Mouse (Mus musculus) neural tube, embryonic 13.5 days (tissue): ENCODE results near the gene Wfikkn1. TPM values are rescaled to one million over a fixed set of nuclear protein-coding genes. Genes with fewer than 3 reads are reported as not detected.

Experiments
- ATAC-seq: fragments of 200-750 bp; cut with Nextera tagmentation; 2 replicates; pipeline ENCODE4 v1.8.0; 2017; ENCODE audit warnings: low read depth, mild to moderate bottlenecking, moderate TSS enrichment, moderate library complexity
- H3K27ac ChIP-seq: fragments of 300-500 bp; sonication (generic); replicated peaks from 2 replicates; pipeline ENCODE4 v1.5.1; 2015; ENCODE audit warnings: moderate library complexity, mild to moderate bottlenecking, inconsistent platforms
- H3K27me3 ChIP-seq: fragments of 300-500 bp; sonication (generic); 2 replicates; pipeline ENCODE4 v1.6.1; 2015; ENCODE audit warnings: mild to moderate bottlenecking, inconsistent platforms
- H3K36me3 ChIP-seq: fragments of 300-500 bp; sonication (generic); 2 replicates; pipeline ENCODE4 v1.6.1; 2015; ENCODE audit warnings: mild to moderate bottlenecking, inconsistent platforms
- H3K4me1 ChIP-seq: fragments of 300-500 bp; sonication (generic); replicated peaks from 2 replicates; pipeline ENCODE4 v1.6.1; 2015; ENCODE audit warnings: inconsistent platforms
- H3K4me2 ChIP-seq: fragments of 300-500 bp; sonication (generic); 2 replicates; pipeline ENCODE4 v1.6.1; 2015; ENCODE audit warnings: inconsistent platforms, mild to moderate bottlenecking, moderate library complexity
- H3K4me3 ChIP-seq: fragments of 300-500 bp; sonication (generic); 2 replicates; pipeline ENCODE4 v1.5.1; 2015; ENCODE audit warnings: mild to moderate bottlenecking, inconsistent platforms
- H3K9ac ChIP-seq: fragments of 300-500 bp; sonication (generic); 2 replicates; pipeline ENCODE4 v1.6.1; 2015; ENCODE audit warnings: moderate library complexity, mild to moderate bottlenecking, inconsistent platforms
- H3K9me3 ChIP-seq: fragments of 300-500 bp; sonication (generic); 2 replicates; pipeline ENCODE4 v1.6.1; 2016; ENCODE audit warnings: inconsistent platforms
- WGBS: fragments of 180-500 bp; shearing (Covaris S2); methylation state at CpG from one replicate; pipeline ENCODE4 v1.1.7; 2015; 5-methylcytosine and 5-hydroxymethylcytosine counted together
- microRNA-seq: library from miRNA; unstranded; fragments of <30 nt; microRNA quantifications from one replicate; pipeline ENCODE4, GENCODE M21; 2016
- polyA plus RNA-seq: library from polyadenylated mRNA; unstranded; fragments of >200 nt; fragmentation: Nextera tagmentation; extraction: Ambion mirVana; gene quantifications from 2 replicates; pipeline ENCODE4 v1.2.1, GENCODE M21; 2015

Wfikkn1 gene
- polyA plus RNA-seq, 1 experiment from 2014 or later = 0.53 TPM

DNA sequence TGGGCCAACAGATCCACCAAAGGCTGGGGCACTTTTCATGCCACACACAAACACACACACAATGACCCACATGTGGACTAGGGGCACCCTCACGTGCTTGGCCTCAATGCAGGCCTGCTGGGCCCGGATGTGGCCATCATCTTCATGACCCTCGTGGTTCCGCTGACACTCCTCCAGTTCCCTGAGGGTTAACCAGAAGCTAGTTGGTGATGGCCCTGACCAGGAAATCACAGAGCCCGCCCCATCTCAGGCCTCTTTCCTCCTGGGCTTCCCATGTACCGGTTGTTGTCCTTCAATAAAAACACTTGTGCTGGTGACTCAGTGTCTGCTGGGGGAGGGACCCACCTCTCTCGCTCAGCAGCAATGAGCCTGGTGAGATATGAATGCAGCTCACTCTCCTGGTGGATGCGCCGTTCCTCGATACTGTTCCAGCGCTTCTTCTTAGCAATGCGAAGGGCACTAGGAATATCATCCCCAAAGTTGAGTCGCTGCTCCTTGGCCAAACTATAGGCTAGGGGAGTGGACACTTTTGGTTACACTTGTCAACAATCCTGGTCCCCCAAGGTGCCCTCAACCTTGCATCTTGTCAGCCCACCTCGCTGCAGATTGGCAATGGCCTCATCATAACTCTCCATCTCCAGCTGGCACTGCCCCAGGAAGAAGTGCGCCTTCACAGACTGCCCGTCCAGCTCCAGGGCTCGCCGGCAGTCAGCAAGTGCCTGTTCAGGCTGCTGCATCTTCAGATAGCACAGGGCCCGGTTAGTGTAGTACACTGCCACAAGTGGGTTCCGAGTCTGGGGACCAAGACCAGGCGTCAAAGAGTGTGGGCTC lies 49.0 kb downstream of the Wfikkn1 start:
- Histone ChIP-seq H3K4me1 (peaks cover 84% of the 10 kb centered on the region), H3K4me3 (peak overlapping the region; percentile 76), H3K9ac (peak overlapping the region; percentile 85), H3K27ac (peak overlapping the region; percentile 94), H3K27me3 (no peaks in the 10 kb centered on the region), H3K36me3 (peaks cover 48% of the 10 kb centered on the region), H3K9me3 (no peaks in the 10 kb centered on the region), H3K4me2 (peak overlapping the region; percentile 98)
- no peak for ATAC-seq
- 62% methylated on average over 21 of the region's 21 CpGs for WGBS

DNA sequence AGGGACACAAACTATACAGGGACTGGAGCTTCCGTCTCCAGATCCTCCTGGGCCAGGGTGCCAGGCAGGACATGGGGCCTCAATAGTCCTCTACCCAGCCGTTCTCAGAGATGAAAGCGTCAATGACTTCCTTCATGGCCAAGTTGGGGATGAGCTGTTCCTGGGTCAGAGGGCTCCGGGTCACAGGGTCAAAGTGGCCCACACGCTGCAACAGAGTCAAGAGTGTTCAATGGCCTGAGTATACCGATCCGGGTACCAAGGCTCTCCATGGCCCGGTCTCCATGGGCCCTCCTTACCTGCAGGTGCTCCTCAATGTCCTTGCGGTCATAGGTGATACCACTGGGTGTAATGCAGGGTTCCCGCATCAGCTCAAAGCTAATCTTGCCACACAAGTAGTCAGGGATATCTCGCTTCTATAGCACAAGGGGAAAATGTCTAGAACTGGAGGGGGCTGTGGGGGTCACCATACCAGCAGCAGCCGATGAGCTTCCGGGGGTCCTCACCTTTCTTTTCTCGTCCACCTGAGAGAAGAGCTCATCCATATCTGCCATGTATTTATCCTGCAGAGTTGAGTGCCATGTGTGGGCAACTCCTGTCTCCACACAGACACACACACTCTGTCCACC lies 49.7 kb downstream of the Wfikkn1 start:
- Histone ChIP-seq H3K4me3 (peak overlapping the region; percentile 76), H3K4me1 (peaks cover 84% of the 10 kb centered on the region), H3K27ac (no peak overlapping the region), H3K9ac (peak overlapping the region; percentile 85; the same call in 1 of the 2 replicates), H3K9me3 (no peaks in the 10 kb centered on the region), H3K27me3 (no peaks in the 10 kb centered on the region), H3K36me3 (peaks cover 56% of the 10 kb centered on the region), H3K4me2 (peak overlapping the region; percentile 98)
- 86% methylated on average over 14 of the region's 14 CpGs for WGBS
- no peak for ATAC-seq

DNA sequence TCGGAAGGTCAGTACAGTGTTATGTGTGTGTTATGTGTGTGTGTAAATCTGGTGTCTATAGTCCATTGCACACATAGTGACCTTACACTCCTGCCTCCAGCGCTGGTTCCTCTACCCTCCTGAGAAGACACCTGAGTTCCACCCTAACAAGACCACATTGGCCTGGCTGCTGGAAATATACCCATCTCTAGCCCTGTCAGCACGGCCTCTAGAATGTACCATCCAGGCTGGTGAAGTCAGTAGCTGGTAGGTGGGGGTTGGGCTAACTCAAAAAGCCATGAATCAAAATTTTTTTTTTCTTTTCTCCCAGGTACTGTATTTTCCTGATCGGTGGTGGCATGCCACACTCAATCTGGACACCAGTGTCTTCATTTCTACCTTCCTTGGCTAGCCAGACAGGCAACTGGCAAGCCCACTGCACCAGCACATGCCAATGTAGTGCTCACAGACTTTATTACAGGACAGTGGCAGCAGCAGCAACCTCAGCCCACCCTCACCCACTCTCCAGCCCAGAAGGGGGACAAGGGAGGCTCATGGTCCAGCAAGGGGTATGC lies 50.4 kb downstream of the Wfikkn1 start:
- H3K9ac ChIP-seq = peak overlapping the region; percentile 89
- H3K4me1 ChIP-seq = peaks cover 84% of the 10 kb centered on the region
- peak overlapping the region; percentile 98 for H3K4me2 ChIP-seq
- no peaks in the 10 kb centered on the region for H3K27me3 ChIP-seq
- peaks cover 55% of the 10 kb centered on the region for H3K36me3 ChIP-seq
- 88% methylated on average over 4 of the region's 4 CpGs for WGBS
- no peaks in the 10 kb centered on the region for H3K9me3 ChIP-seq
- H3K27ac ChIP-seq = no peak overlapping the region
- peak overlapping the region; percentile 76 for H3K4me3 ChIP-seq
- ATAC-seq = no peak

DNA sequence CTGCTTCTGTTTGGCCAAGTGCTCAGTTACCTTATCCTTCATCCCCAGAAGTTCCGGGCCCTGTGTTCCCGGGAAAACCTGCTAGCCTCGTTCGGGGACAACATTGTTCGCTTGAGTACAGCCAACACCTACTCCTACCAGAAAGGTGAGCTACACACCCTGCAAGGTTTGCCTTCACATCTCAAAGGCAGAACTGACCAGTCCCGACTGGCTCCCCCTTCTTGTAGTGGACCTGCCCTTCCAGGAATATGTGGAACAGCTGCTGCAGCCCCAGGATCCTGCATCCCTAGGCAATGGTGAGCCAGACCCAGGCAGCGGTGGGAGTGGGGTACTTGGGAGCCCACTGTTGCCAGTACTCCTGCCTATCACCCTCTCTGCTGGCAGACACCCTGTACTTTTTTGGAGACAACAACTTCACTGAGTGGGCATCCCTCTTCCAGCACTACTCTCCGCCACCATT lies 51.1 kb downstream of the Wfikkn1 start:
- 47% methylated on average over 8 of the region's 8 CpGs for WGBS
- no peak for ATAC-seq
- Histone ChIP-seq H3K36me3 (peaks cover 51% of the 10 kb centered on the region), H3K9ac (peak overlapping the region; percentile 89), H3K27ac (peak overlapping the region; percentile 94), H3K4me3 (peak overlapping the region; percentile 76), H3K4me1 (peaks cover 84% of the 10 kb centered on the region), H3K9me3 (no peaks in the 10 kb centered on the region), H3K4me2 (peak overlapping the region; percentile 96), H3K27me3 (no peaks in the 10 kb centered on the region)

DNA sequence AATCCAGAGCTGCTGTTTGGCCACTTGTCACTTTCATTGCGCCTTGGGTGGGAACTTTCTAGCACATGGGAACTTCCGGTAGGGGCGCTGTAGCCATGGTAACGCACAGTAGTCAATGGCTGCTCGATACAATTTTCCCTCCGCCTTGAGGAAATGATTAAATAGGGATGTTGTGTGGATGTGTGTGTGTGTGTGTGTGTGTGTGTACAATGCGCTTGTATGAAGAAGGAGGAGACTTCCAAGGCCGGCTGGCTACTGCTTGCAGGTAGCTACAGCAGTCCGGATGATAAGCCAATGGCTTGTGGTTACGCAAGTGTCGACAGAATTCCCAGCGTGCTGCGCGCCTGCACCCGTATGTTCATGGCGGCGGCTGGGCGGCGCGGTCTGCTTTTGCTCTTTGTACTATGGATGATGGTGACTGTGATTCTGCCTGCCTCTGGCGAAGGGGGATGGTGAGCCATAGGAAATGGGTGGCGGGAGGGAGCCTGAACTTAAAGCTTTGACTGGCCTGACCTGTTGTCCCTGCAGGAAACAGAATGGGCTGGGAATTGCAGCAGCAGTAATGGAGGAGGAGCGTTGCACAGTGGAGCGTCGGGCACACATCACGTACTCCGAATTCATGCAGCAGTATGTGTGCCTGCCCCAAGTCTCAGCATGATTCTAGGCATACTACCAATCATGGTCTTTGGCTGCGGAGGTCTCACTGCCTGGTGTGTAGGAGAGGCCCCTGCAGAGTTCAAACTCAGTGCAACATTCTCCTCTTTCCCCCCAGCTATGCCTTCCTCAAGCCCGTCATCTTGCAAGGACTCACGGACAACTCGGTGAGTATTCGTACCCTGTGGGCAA lies 51.7 kb downstream of the Wfikkn1 start, which contains the start of gene Jmjd8:
Gene Jmjd8 (plus strand): TSS at position 156 of the 846 bp plus-strand sequence.
- H3K27ac ChIP-seq = peak within 1 kb of the TSS; percentile 94
- H3K9me3 ChIP-seq = no peaks in the 10 kb centered on the region
- H3K4me2 ChIP-seq = peak within 1 kb of the TSS; percentile 96
- H3K27me3 ChIP-seq = no peaks in the 10 kb centered on the region
- H3K9ac ChIP-seq = peak within 1 kb of the TSS; percentile 89
- peak; percentile 45 for ATAC-seq
- H3K4me1 ChIP-seq = peaks cover 84% of the 10 kb centered on the region
- 1% methylated on average over 32 of the region's 32 CpGs for WGBS
- peaks cover 51% of the 10 kb centered on the region for H3K36me3 ChIP-seq
- peak within 1 kb of the TSS; percentile 76 for H3K4me3 ChIP-seq

DNA sequence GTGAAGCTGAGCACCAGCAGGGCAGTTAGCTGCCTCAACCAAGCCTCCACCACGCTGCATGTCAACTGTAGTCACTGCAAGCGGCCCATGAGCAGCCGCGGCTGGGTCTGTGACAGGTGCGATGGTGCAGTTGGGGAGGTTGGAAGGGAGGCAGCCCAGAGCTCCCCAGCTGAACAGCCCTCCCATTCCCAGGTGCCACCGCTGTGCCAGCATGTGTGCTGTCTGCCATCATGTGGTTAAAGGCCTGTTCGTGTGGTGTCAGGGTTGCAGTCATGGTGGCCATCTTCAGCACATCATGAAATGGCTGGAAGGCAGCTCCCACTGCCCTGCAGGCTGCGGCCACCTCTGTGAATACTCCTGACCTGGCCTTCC lies 52.4 kb downstream of the Wfikkn1 start:
- Histone ChIP-seq H3K9ac (peak overlapping the region; percentile 89), H3K36me3 (peaks cover 51% of the 10 kb centered on the region), H3K27ac (peak overlapping the region; percentile 94), H3K9me3 (no peaks in the 10 kb centered on the region), H3K4me3 (peak overlapping the region; percentile 76), H3K4me2 (peak overlapping the region; percentile 96), H3K27me3 (no peaks in the 10 kb centered on the region), H3K4me1 (peaks cover 81% of the 10 kb centered on the region)
- ATAC-seq = no peak
- WGBS = 85% methylated on average over 8 of the region's 8 CpGs

Small RNAs within 50 kb of the gene (microRNA-seq; reads per million reads assigned to microRNA genes)
- 0.44 reads per million for gene Mir3082

Other genes starting within 250 kb of the Wfikkn1 start
- 2.1 and 2.8 TPM in 2 replicates for gene Gng13, start 163.7 kb downstream of the Wfikkn1 start, polyA plus RNA-seq
- gene Chtf18, start 153.4 kb downstream of the Wfikkn1 start, polyA plus RNA-seq = 7.3 and 9.1 TPM in 2 replicates
- 20.4 and 24.4 TPM in 2 replicates for gene Rpusd1, start 153.2 kb downstream of the Wfikkn1 start, polyA plus RNA-seq
- gene Mslnl, start 144.8 kb downstream of the Wfikkn1 start, polyA plus RNA-seq = not detected in 2 replicates
- gene Msln, start 126.5 kb downstream of the Wfikkn1 start, polyA plus RNA-seq = 0.29 and 0.54 TPM in 2 replicates
- gene Narfl, start 107.1 kb downstream of the Wfikkn1 start, polyA plus RNA-seq = 26.4 and 26.6 TPM in 2 replicates
- 101 and 107 TPM in 2 replicates for gene Haghl, start 95.2 kb downstream of the Wfikkn1 start, polyA plus RNA-seq
- gene Ccdc78, start 94.3 kb downstream of the Wfikkn1 start, polyA plus RNA-seq = 0.33 and 0.39 TPM in 2 replicates
- 70.5 and 73.6 TPM in 2 replicates for gene Fam173a, start 88.0 kb downstream of the Wfikkn1 start, polyA plus RNA-seq
- 0.66 and 1.9 TPM in 2 replicates for gene AC134908.4, start 85.2 kb downstream of the Wfikkn1 start, polyA plus RNA-seq
- 46.7 and 58.7 TPM in 2 replicates for gene Metrn, start 83.7 kb downstream of the Wfikkn1 start, polyA plus RNA-seq
- 27.7 and 31.8 TPM in 2 replicates for gene Fbxl16, start 71.8 kb downstream of the Wfikkn1 start, polyA plus RNA-seq
- 27.0 and 28.3 TPM in 2 replicates for gene Wdr24, start 57.2 kb downstream of the Wfikkn1 start, polyA plus RNA-seq
- 55.2 and 60.6 TPM in 2 replicates for gene Jmjd8, start 52.0 kb downstream of the Wfikkn1 start, polyA plus RNA-seq
- 284 and 316 TPM in 2 replicates for gene Stub1, start 47.5 kb downstream of the Wfikkn1 start, polyA plus RNA-seq
- 18.9 and 21.1 TPM in 2 replicates for gene Rhbdl1, start 43.6 kb downstream of the Wfikkn1 start, polyA plus RNA-seq
- gene Gm20683, start 39.1 kb downstream of the Wfikkn1 start, polyA plus RNA-seq = 6.9 and 7.5 TPM in 2 replicates
- 15.4 and 18.3 TPM in 2 replicates for gene Rhot2, start 36.0 kb downstream of the Wfikkn1 start, polyA plus RNA-seq
- 14.1 and 15.6 TPM in 2 replicates for gene Wdr90, start 19.4 kb downstream of the Wfikkn1 start, polyA plus RNA-seq
- gene Mcrip2, start 12.1 kb downstream of the Wfikkn1 start, polyA plus RNA-seq = 10.8 and 14.2 TPM in 2 replicates
- gene Mettl26, start 5.8 kb downstream of the Wfikkn1 start, polyA plus RNA-seq = 56.8 and 65.5 TPM in 2 replicates
- gene Rab40c, start 38.9 kb upstream of the Wfikkn1 start, polyA plus RNA-seq = 50.7 and 51.5 TPM in 2 replicates
- 56.1 and 62.3 TPM in 2 replicates for gene Pigq, start 64.1 kb upstream of the Wfikkn1 start, polyA plus RNA-seq
- not detected in 2 replicates for gene Nhlrc4, start 64.1 kb upstream of the Wfikkn1 start, polyA plus RNA-seq
- 0.22 and 0.34 TPM in 2 replicates for gene A930017K11Rik, start 71.7 kb upstream of the Wfikkn1 start, polyA plus RNA-seq
- 16.7 and 20.5 TPM in 2 replicates for gene Capn15, start 104.9 kb upstream of the Wfikkn1 start, polyA plus RNA-seq
- gene Rab11fip3, start 188.7 kb upstream of the Wfikkn1 start, polyA plus RNA-seq = 25.9 and 28.3 TPM in 2 replicates
- gene Decr2, start 209.5 kb upstream of the Wfikkn1 start, polyA plus RNA-seq = 32.7 and 35.1 TPM in 2 replicates
- gene Nme4, start 214.7 kb upstream of the Wfikkn1 start, polyA plus RNA-seq = 29.6 and 32.2 TPM in 2 replicates
- 3.3 TPM in 2 replicates for gene Tmem8, start 232.4 kb upstream of the Wfikkn1 start, polyA plus RNA-seq
- gene Mrpl28, start 242.6 kb upstream of the Wfikkn1 start, polyA plus RNA-seq = 171 and 174 TPM in 2 replicates